Mouse (Mus musculus) testis, postnatal 14 days (tissue): Measurements from ENCODE around the gene Mindy1.

Source experiments
- DNase-seq: peaks from one replicate; pipeline ENCODE4 v3.0.0; 2021; ENCODE audit warnings: low spot score

Mindy1 gene

DNA sequence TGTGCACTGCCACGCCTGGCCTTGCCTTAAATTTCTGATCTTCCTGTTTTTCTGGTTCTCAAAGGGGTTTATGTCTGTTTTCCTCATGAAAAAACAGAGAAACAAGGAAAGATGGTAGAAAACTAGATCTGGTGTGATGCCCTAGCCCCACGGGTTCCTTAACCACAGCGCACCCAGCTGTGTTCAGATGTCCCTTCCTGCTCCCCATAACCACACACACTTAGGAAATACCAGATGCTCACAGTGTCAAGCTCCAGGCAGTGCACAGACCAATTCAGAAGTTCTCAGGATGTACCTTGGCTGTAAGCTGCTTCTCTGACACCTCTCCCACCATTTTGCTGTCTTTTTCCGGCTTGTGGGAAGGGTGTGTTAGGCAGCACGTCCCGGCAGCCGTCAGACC lies 13.2 kb downstream of the Mindy1 start:
- DNase-seq: no peak

DNA sequence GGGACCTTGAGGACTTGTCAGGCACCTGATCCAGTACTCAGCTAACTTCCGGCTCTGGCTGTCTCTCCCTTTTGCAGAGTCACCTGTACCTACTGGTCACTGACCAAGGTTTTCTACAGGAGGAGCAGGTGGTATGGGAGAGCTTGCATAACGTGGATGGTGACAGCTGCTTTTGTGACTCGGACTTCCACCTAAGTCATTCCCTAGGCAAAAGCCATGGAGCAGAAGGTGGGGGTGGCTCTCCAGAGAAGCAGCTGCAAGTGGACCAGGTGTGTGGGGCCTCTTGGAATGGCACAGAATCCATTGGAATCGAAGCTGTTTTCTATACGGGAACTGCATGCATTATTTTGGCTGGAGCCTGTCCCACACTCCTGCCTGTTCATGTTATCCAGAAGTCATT lies 13.6 kb downstream of the Mindy1 start:
- no peak for DNase-seq

DNA sequence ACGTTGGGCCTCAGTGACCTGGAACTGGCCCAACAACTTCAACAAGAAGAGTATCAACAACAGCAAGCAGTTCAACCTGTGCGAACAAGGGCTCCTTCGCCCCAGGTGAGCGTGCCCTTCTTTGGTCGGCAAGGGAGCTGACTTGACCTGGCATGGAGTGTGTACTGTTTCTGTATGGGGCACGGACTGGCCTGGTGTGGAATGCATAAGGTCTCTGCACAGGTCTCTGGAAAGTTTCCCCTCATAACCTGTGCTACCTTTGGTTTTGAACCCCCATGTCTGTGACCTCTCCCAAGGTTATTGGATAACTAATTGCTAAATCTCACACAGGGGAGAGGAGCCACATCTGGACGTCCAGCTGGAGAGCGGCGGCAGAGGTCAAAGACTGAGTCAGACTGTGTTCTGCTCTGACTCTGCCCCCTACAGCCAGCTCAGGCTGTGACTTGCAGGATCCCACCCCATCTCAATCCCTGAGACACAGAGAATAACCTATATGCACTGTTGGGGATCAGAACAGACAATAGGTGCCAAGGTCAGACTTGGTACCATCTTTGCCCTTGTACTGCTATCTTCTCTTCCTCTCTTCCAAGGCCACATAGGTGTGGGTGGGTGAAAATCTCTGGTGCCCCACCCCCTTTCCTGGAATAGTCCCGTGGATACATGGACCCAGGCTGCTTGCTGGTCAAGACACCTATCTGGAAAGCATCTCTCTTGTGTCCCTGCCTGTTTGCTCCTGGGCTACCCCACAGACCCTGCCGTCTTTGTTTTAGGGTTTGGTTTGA lies 14.4 kb downstream of the Mindy1 start:
- DNase-seq: peak; percentile 35

DNA sequence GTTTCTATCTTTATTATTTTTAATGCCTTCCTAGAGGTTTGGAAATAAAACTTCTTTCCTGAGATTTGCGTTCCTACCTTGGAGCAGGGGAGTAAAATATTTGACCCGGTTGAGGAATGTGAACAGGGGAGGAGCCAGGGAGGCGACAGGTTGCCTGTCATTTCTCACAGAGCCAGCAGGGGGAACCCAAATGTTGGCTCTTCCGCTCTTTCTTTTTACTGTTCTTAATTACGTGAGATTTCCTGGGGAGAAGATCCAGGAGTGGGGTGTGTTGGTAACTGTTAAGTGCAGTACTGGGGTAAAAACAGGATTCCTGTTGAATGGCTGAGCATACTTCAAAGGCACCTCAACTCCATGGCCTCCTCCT lies 14.9 kb downstream of the Mindy1 start:
- DNase-seq: no peak

DNA sequence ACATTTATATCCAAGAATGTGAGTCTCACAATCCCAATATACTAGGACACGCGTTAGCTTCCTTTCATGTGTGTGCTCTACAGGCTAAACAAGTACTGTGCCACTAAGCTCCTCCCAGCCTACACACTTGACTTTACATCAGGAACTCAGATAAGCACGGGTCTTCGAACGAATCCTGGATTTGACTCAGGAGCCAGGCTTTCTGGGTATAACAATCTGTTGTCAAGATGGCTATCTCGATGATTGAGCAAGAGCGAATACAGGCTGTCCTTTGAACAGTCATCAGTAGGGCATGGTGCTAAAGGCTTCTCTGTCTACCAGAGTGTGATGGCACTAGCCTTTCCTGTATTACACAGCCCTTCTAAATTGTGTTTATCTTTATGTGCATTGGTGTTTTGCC lies 16.9 kb downstream of the Mindy1 start:
- no peak for DNase-seq

DNA sequence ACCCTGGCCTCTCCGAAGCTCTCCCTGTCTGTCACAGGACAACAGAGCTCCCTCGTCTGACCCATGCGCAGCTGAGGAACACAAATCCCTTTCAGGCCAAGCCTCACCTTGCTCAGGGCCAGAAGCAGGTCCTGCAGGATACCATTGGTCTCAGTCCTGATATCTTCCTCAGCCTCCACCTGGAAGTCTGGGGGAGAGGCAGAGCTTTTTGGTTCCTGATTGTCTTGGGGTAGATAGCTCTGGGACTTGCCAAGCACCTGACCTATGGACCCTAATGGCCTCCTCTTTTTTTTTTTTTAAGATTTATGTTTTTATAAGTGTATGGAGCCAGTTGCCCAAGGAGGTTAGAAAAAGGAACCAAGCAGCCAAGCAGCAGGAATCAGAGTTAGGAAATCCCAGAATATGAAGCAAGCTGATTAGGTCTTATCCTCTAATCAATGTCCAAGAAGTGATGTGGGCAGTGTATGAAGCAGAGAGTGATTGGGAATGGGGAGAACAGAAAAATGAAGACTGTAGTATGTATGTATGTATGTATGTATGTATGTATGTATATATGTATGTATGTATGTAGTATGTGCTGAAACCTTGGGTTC lies 20.2 kb downstream of the Mindy1 start:
- DNase-seq: no peak

DNA sequence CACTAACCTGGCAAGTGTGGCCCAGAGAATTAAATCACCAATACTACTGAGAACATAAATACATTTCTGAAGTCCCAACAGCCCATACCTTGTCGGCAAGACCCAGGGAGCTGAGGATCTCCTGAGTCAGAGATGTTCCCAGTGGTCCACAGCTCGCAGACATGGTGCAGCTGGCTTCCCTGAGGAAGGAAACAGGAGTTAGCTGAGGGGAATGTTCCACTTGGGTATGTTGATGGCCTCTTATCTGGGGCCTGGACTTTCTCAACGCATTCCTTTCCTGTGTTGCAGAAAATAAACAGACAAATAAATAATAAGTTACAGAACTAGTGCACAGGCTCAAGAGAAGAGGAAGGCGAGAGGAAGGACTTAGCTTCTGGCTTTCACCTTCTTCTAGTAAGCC lies 25.1 kb downstream of the Mindy1 start:
- no peak for DNase-seq

DNA sequence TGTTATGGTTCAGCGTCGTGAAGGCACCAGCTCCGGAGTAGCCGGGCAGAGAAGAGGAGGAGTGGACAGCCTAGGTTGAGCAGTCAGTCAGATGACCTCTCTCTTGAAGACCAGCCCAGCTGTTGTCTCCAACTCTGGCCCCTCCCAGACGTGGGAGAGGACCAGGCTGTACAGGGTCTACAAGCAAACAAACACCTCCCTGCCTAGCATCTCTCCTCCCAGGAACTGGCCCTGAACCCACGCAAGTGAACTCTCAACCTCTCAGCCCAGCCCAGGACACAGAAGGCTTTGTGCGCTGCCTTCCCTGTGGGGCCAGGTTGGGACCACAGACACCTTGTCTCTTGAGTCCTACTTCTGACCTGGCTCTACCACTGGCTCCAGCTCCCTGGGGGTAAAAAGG lies 26.0 kb downstream of the Mindy1 start, which contains the start of gene Anxa9:
Gene Anxa9, minus strand, starts transcription at position 77 of the 400 bp plus-strand sequence.
- peak; percentile 78 for DNase-seq

DNA sequence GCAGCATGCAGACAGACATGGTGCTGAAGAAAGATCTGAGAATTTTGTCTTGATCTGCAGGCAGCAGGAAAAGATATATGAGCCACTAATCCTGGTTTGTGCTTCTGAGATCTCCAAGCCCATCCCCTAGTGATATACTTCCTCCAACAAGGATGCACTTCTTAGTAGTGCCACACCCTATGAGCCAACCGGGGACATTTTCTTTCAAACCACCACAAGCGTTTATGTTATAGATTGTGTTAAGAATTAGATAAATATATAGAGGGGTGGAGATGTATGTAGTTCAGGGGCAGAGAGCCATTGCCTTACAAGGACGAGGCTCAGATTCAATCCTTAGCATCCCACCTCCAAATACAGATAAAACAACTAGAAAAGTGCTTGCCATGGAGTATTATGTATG lies 29.4 kb downstream of the Mindy1 start:
- DNase-seq: no peak

DNA sequence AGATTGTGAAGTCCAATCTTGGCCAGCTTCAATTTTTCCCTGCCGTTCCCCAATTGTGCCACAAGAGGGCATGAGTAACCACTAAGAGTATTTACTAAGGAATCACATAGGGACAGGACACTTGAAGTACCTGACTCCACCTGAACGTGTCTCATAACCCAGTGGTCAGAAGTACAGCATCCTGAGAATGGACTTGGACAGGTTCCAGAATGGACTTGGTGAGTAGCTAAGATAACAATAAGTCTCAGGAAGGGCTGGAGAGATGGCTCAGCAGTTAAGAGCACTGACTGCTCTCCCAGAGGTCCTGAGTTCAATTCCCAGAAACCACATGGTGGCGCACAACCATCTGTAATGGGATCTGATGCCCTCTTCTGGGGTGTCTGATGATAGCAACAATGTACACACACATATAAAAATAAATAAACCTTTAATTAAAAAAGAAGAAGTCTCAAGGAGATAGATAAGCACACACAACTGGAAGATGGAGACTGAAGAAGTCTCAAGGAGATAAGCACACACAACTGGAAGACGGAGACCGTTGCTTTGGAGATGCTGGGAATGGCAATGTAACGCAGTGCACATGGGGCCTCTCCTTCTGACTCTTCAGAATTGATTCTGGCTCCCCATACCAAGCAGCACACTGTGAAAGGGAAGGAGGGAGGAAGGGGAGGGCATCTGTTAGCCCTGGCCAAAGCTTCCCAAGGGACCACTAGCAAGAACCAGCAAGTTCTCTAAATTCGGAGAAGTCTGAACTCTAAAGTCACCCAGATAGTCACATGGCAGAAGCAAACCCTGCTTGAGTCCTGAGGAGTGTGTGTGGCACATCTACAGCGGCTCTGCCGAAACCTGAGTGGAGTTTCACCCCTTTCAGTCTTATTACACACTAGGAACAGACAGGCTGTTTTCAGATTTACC lies 30.1 kb downstream of the Mindy1 start:
- DNase-seq: peak; percentile 51

DNA sequence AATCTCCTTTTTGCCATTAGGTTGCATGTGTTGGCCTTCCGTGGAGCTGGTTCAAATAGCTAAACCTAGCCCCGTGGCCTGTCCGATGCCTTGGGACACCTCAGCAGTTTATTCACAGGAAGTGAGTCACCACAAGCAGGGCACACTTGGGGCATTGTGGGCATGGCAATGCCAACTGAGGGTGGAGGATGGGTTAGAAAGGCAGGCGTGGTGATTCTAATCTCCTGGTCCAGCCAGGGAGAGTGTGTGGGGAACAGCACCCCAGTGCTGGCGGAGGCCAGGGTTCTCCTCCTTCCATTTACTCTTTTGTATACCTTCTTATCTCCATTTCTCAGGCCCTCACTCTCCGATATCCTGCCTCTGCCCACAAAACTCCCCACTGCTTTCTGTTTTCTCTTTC lies 31.5 kb downstream of the Mindy1 start:
- DNase-seq: no peak

DNA sequence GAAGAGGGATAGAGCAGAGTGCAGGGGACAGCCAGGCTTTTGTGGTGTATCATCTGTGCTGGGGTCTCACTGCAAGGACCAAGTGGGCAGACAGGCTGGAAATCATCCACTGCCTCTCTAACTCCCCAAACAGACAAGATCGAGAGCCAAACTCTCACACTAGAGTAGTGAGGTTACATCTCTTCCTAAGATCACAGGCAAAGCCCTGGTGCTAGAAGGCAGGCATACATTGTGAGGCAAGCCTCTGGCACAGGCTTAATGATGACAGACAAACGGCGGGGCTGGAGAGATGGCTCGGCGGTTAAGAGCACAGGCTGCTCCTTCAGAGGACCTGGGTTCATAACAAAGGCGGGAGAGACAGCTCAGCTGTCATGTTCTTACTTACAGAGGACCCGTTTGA lies 32.3 kb downstream of the Mindy1 start:
- no peak for DNase-seq

DNA sequence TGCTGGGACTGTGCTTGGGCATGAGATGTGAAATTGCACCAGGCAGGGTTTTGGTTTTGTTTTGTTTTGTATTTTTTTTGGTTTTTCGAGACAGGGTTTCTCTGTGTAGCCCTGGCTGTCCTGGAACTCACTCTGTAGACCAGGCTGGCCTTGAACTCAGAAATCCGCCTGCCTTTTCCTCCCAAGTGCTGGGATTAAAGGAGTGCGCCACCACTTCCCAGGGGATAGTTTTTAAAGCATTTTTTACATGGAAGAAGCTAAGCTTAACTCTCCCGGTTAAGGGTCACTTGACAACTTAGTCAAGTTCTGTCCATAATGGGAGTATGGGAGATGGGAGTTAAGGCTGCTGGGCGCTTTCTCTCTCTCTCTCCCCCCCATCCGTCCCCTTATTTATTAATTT lies 32.9 kb downstream of the Mindy1 start:
- DNase-seq: no peak

DNA sequence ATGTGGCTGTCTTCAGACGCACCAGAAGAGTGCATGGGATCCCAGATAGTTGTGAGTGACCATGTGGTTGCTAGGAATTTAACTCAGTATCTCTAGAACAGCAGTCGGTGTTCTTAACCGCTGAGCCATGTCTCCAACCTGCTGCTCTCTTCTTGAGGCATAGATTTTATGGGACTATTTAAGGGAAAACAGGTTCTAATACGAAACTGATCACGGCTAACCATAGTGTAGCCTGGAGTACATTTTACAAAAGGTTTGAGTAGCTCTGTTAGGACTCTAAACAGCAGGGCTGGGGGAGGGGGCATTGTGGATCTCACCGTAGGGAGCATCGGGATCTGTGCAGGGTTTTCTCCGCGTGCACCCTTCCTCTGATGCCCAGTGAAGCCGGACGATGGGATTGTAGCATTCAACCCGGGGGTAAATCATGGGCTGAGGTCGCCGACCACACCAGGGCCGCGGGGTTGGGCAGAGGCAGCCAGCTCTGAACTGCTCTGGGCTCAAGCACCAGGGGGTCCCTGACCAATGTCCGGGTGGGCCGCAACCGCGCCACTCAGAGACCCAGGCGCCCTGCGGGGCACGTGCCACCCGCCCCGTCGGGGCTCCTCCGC lies 33.4 kb downstream of the Mindy1 start, which contains the start of gene Cers2:
Gene Cers2, plus strand, starts transcription at position 306 of the 608 bp plus-strand sequence.
- no peak for DNase-seq

DNA sequence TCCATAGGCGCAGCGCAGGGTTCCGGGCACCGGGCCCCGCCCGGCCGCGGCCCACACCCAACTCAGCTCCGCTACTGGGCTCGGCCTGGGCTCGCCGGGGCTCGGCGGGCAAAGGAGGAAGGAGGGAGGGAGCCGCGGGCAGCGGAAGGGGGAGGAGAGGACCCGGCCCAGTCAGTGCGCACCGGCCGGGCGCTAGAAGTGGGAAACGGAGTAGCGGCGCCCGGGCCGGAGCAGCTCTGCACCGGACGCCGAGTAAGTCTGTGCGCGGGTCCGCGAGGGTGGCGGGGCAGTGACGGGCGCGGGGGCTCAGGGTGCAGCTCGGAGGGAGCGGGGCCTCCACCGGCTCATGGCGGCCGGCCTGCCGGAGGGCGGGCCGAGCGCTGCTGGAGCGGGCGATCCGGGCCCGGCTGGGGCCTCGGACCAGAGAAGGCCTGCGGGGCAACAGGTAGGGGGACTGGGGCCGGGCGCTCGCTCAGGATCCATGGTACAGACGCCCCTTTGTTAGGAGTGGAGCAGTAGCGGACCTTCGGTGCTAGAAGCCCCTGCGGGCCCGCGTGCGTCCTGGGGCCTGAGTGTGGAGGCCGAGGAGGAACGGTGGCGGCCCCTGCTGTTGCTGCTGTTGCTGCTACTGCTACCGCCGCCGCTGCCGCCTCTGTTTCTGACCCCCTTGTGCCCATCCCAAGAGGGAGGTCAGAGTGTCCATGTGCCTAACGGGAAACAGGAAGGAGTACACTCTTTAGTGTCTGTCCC lies 34.1 kb downstream of the Mindy1 start:
- peak; percentile 87 for DNase-seq

DNA sequence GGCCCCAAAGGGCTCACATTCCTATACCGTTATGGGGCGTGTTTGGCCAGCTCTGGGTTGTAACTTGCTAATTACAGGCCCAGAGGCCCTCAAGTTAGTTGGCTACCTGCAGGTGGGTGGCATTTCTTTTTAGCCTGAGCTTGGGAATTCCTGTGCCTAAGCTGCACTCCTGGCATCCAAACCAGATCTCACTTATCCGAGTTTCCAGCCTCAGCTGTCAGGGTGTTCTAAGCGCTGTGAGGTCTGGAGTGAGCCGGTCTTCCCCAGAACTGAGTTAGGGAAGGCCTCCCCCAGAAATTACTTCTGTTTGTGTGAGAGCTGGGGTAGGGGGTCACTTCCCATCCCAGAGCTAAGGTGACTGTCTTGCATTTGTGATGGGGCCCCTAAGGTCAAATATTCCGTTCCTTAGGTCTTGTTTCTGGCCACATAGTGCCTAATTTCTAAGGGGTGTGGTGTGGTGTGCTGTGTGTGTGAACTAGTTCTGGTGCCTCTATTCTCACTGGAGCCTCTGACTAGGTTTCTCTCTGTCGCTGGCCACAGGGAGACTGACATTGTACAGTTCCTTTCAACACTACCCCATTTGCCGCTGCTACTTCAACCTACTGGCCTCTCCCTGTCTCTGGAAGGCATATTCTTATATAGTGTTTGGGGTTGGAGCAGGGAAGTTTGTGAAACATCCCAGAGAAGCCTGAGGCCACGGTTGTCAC lies 34.9 kb downstream of the Mindy1 start:
- no peak for DNase-seq

DNA sequence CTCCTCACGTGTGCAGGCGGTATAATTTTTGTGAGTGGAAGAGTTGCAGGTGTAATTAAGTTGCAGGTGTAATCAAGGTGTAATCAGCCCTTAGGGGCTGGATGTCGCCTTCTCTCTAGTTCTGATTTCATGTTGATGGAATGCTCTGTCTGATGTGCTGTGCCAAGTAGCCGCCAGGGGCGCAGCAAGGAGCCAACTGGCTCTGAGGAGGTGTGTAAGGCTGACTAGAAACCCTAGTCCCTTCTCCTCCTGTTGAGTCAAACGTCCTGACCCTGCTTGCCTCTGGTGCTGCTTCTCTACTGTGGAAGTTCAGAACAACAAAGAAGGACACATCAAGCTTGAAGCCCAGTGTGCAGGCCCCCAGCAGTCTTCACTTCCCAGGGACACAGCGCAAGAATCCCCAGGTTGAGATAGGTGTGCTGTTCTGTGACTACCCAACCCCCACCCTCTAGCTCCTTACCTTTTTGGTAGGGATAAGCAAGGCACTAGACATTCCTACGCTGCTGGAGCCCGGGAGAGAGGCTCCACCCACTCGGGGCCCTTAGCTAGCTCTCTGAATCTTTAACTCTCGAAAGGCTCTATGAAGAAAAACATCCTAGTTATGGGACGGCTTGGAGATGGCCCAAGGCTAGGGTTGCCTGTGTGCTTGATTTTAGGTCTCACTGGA lies 36.4 kb downstream of the Mindy1 start:
- DNase-seq: no peak

DNA sequence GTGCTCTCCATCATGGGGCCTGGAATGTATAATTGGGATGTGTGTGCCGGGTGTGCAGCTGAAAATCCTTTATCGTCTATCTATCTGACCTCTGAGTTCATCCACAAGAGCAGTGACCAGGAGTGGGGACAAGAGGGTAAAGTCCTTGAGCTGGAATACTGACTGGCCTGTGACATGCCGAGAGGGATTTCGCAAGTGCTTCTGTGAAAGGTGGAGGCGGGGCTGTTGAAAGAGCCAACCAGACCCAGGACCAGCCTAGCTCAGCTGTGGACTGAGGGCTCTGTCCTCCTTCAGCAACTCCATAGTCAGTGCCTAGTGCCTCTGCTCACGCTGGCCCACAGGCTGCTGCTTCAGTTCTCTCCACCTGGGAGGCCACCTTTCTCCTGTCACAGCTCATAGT lies 37.4 kb downstream of the Mindy1 start:
- no peak for DNase-seq

DNA sequence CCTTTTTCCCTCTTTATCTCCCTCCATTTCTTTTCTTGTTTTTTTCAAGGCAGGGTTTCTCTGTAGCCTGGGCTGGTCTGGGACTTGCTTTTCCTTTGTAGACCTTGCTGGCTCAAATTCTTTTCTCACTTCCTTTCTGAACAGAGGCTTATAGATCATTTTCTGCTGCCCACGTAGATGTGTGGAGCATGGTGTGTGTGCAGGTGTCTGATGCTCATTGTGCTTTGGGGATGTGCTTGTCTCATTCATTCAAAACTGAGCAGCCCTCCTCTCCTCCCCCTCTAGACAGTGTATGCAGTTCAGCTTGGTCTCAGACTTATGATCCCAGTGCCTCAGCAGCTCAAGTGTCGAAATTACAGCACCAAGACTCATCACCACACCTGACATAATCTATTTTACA lies 38.0 kb downstream of the Mindy1 start:
- DNase-seq: no peak
